ENCODE assay signal across 19 mouse cellular contexts in the genomic region with DNA sequence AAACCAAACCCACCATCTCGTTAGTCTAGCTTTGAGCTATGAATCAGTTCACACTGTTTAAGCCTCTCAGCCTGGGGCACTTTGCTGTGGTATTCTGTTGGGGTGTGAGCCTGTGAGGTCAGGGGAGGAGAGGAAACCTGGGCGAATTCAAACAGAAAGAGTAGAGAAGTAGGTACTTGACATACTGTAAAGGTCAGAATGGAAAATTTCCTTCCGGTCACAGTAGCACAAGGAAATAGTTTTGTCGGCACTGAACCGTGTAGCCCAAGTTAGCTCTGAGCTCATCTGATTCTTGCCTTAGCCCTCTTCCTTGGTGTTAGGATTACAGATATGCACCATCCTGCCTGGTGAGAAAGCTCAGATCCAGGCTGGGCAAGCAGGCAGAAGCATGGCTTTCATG. TPM values are rescaled to one million over a fixed set of nuclear protein-coding genes. Genes with fewer than 3 reads are reported as not detected.
DNase-seq lines count a peak whose midpoint lies in the region; ATAC-seq and TF ChIP-seq lines count a peak whose summit lies in the region.
"Had no signal": no experiment of that assay in that cellular context is flagged by ENCODE, and none has a peak within 500 bp of the region (broad histone marks: within the 10 kb centered on the region; RNA-seq: fewer than 3 reads in every experiment).

No protein-coding gene starts in this region.

- intact Hi-C loops in heart, adult 2 months (cut with DNase I): no loop called here

- H3K4me3 ChIP-seq in heart, adult 2 months: no peak overlapping the region
- H3K4me3 ChIP-seq in lung, embryonic 14.5 days (ENCODE audit: low read depth, low read length): no peak overlapping the region
- no peak overlapping the region for H3K4me3 ChIP-seq in limb, embryonic 13.5 days
- H3K4me3 ChIP-seq in liver, embryonic 12.5 days: no peak overlapping the region
- H3K4me3 ChIP-seq: forebrain, embryonic 12.5 days; hindbrain, embryonic 15.5 days; limb, embryonic 15.5 days; neural tube, embryonic 13.5 days had no signal

- peaks cover 4% of the 10 kb centered on the region for H3K4me1 ChIP-seq in heart, adult 2 months (ENCODE audit: control insufficient read depth, insufficient read depth, low read length)
- H3K4me1 ChIP-seq in lung, embryonic 14.5 days (ENCODE audit: insufficient read depth): no peaks in the 10 kb centered on the region
- peaks cover 23% of the 10 kb centered on the region for H3K4me1 ChIP-seq in limb, embryonic 13.5 days
- no peaks in the 10 kb centered on the region for H3K4me1 ChIP-seq in liver, embryonic 12.5 days
- H3K4me1 ChIP-seq: forebrain, embryonic 12.5 days; hindbrain, embryonic 15.5 days; neural tube, embryonic 13.5 days had no signal

- no peaks in the 10 kb centered on the region for H3K79me2 ChIP-seq in heart, adult 2 months (replicated peaks; ENCODE audit: control insufficient read depth, insufficient read depth, low read length)

- no peaks in the 10 kb centered on the region for H3K27me3 ChIP-seq in heart, adult 2 months (ENCODE audit: control insufficient read depth, insufficient read depth, low read length)
- no peaks in the 10 kb centered on the region for H3K27me3 ChIP-seq in lung, embryonic 14.5 days (ENCODE audit: insufficient read depth, low read length)
- no peaks in the 10 kb centered on the region for H3K27me3 ChIP-seq in limb, embryonic 13.5 days
- H3K27me3 ChIP-seq in liver, embryonic 12.5 days (replicated peaks): no peaks in the 10 kb centered on the region
- H3K27me3 ChIP-seq: forebrain, embryonic 12.5 days; hindbrain, embryonic 15.5 days; limb, embryonic 15.5 days; neural tube, embryonic 13.5 days had no signal

- no peak for TF ChIP-seq EP300 in heart, adult 2 months (IDR thresholded peaks at IDR 0.05; ENCODE audit: insufficient read depth, low read depth, low read length)

- ATAC-seq in lung, embryonic 14.5 days (ENCODE audit: insufficient read depth): no peak
- no peak for ATAC-seq in limb, embryonic 13.5 days (ENCODE audit: low FRiP score, low read depth)
- no peak for ATAC-seq in liver, embryonic 12.5 days
- ATAC-seq: liver, postnatal 0 days had no signal

- no peak overlapping the region for H3K4me2 ChIP-seq in lung, embryonic 14.5 days
- H3K4me2 ChIP-seq in limb, embryonic 13.5 days (replicated peaks): no peak overlapping the region
- no peak overlapping the region for H3K4me2 ChIP-seq in liver, embryonic 12.5 days
- H3K4me2 ChIP-seq: forebrain, embryonic 12.5 days; heart, embryonic 11.5 days; hindbrain, embryonic 15.5 days; limb, embryonic 15.5 days; neural tube, embryonic 13.5 days had no signal

- WGBS in heart, adult 2 months: 37% methylated on average over 5 of the region's 5 CpGs
- WGBS in lung, embryonic 14.5 days: 34% methylated on average over 5 of the region's 5 CpGs
- WGBS in limb, embryonic 13.5 days: 56% methylated on average over 5 of the region's 5 CpGs
- 51% methylated on average over 5 of the region's 5 CpGs for WGBS in liver, embryonic 12.5 days (ENCODE audit: insufficient replicate concordance)

- TF ChIP-seq POLR2A in heart, adult 2 months (IDR thresholded peaks at IDR 0.05; ENCODE audit: insufficient read depth, low read depth, low read length): no peak

- TF ChIP-seq CTCF in heart, adult 2 months (IDR thresholded peaks at IDR 0.05): no peak
- no peak for TF ChIP-seq CTCF in lung, embryonic 14.5 days (IDR thresholded peaks at IDR 0.05; ENCODE audit: low read depth)

- H3K36me3 ChIP-seq in heart, adult 2 months (ENCODE audit: control insufficient read depth, insufficient read depth, low read length): no peaks in the 10 kb centered on the region
- H3K36me3 ChIP-seq in lung, embryonic 14.5 days (ENCODE audit: insufficient read depth): no peaks in the 10 kb centered on the region
- H3K36me3 ChIP-seq in limb, embryonic 13.5 days: no peaks in the 10 kb centered on the region
- H3K36me3 ChIP-seq in liver, embryonic 12.5 days: no peaks in the 10 kb centered on the region
- H3K36me3 ChIP-seq: forebrain, embryonic 12.5 days; hindbrain, embryonic 15.5 days; limb, embryonic 15.5 days; neural tube, embryonic 13.5 days had no signal

- no peak overlapping the region for H3K27ac ChIP-seq in heart, adult 2 months
- no peak overlapping the region for H3K27ac ChIP-seq in lung, embryonic 14.5 days (ENCODE audit: low read depth)
- H3K27ac ChIP-seq in limb, embryonic 13.5 days: 0 out of 2 replicates have a peak overlapping the region, but pooled peaks have one; percentile 22
- H3K27ac ChIP-seq in liver, embryonic 12.5 days: no peak overlapping the region
- H3K27ac ChIP-seq: forebrain, embryonic 12.5 days; hindbrain, embryonic 15.5 days; limb, embryonic 15.5 days; neural tube, embryonic 13.5 days had no signal

- H3K9ac ChIP-seq in heart, adult 2 months (ENCODE audit: low read depth, low read length): no peak overlapping the region
- H3K9ac ChIP-seq in lung, embryonic 14.5 days: no peak overlapping the region
- no peak overlapping the region for H3K9ac ChIP-seq in limb, embryonic 13.5 days
- no peak overlapping the region for H3K9ac ChIP-seq in liver, embryonic 12.5 days
- H3K9ac ChIP-seq: forebrain, embryonic 12.5 days; hindbrain, embryonic 15.5 days; limb, embryonic 15.5 days; liver, postnatal 0 days; neural tube, embryonic 13.5 days had no signal

- DNase-seq in heart, adult 11 months: peak; percentile 82
- no peak for DNase-seq in heart, adult 2 months
- DNase-seq in lung, embryonic 14.5 days: peak; percentile 29
- no peak for DNase-seq in lung, postnatal 10 days
- no peak for DNase-seq in spleen, adult 12 weeks (ENCODE audit: low spot score)
- DNase-seq: cerebellum, adult 8-10 months; gastrocnemius, postnatal 14 days; heart, postnatal 36 days; kidney, postnatal 25 days; liver, postnatal 0 days; right cerebral cortex, postnatal 25 days; thymus, postnatal 36 days had no signal

- H3K9me3 ChIP-seq in lung, embryonic 14.5 days (ENCODE audit: low read depth, low read length): no peaks in the 10 kb centered on the region
- no peaks in the 10 kb centered on the region; the same call in 1 of the 2 replicates for H3K9me3 ChIP-seq in limb, embryonic 13.5 days
- no peaks in the 10 kb centered on the region for H3K9me3 ChIP-seq in liver, embryonic 12.5 days (replicated peaks)
- H3K9me3 ChIP-seq: forebrain, embryonic 12.5 days; hindbrain, embryonic 15.5 days; limb, embryonic 15.5 days; neural tube, embryonic 13.5 days had no signal

RNA-seq across cellular contexts. Expression of a gene that starts 4.4 kb away (rescaled TPM):
- 1 to 10 TPM; 2.9 to 3.5 TPM for total RNA-seq in heart, adult 2 months (2021)
- polyA plus RNA-seq in heart, adult 2 months (2012; rRNA removed): 5.9 and 7.7 TPM in 2 replicates
- polyA plus RNA-seq in lung, embryonic 14.5 days (2014; fragmentation: Nextera tagmentation; extraction: Ambion mirVana): 0.29 and 0.89 TPM in 2 replicates
- polyA plus RNA-seq in limb, embryonic 13.5 days (2015; fragmentation: Nextera tagmentation; extraction: Ambion mirVana): 1.6 and 1.7 TPM in 2 replicates
- polyA plus RNA-seq in liver, embryonic 12.5 days (2016; fragmentation: Nextera tagmentation; extraction: Ambion mirVana): 0.25 and 0.29 TPM in 2 replicates

Comparison
In these comparisons a context has a peak if more than half of its experiments do, and no peak if none do; other contexts are left out.
1. DNase-seq: peak in heart, adult 11 months (single experiment) and lung, embryonic 14.5 days (single experiment); none in heart, adult 2 months (0 of 2), lung, postnatal 10 days (single experiment) and spleen, adult 12 weeks (single experiment).